Mouse (Mus musculus) CD4-positive helper T cell, adult 2 months (primary cell): ENCODE measurements at regions not wholly inside any gene's neighbourhood (a gene's known extent, or its start where the extent isn't known, plus 50 kb on each side); places are given as distances from the start of the nearest gene placed in this dataset.

Experiments
- DNase-seq: peaks from one replicate; pipeline ENCODE4 v3.0.0-alpha.2; 2012; ENCODE audit warnings: low read depth, missing footprints, low spot score

GRCm38 (mm10) chr13:38878718-38879669, 81.7 kb downstream of the Slc35b3 start:
- no peak for DNase-seq

- DNase-seq = no peak
These were observed 84.8 kb downstream of the Slc35b3 start for GRCm38 (mm10) chr13:38875923-38876322.

GRCm38 (mm10) chr13:38864002-38864401, 96.7 kb downstream of the Slc35b3 start:
- DNase-seq = no peak

GRCm38 (mm10) chr13:38855742-38856141, 104.9 kb downstream of the Slc35b3 start:
- peak; percentile 13 for DNase-seq

- DNase-seq = no peak
These were observed 105.7 kb downstream of the Slc35b3 start for GRCm38 (mm10) chr13:38854986-38855385.

- no peak for DNase-seq
These were observed 107.8 kb downstream of the Slc35b3 start for GRCm38 (mm10) chr13:38852868-38853267.

- no peak for DNase-seq
These were observed 108.9 kb downstream of the Slc35b3 start for GRCm38 (mm10) chr13:38851820-38852219.

- DNase-seq = no peak
These were observed 122.4 kb downstream of the Slc35b3 start for GRCm38 (mm10) chr13:38838231-38838630.

- no peak for DNase-seq
These were observed 135.0 kb downstream of the Slc35b3 start for GRCm38 (mm10) chr13:38825649-38826048.

GRCm38 (mm10) chr13:38819526-38819925, 141.1 kb downstream of the Slc35b3 start:
- DNase-seq = no peak

GRCm38 (mm10) chr13:38818781-38819180, 141.9 kb downstream of the Slc35b3 start:
- DNase-seq = no peak

- no peak for DNase-seq
These were observed 144.4 kb downstream of the Slc35b3 start for GRCm38 (mm10) chr13:38816296-38816695.

- no peak for DNase-seq
These were observed 145.5 kb downstream of the Slc35b3 start for GRCm38 (mm10) chr13:38815002-38815707.

GRCm38 (mm10) chr13:38798514-38798913, 139.7 kb upstream of the Eef1e1 start:
- no peak for DNase-seq

GRCm38 (mm10) chr13:38793456-38793855, 134.6 kb upstream of the Eef1e1 start:
- no peak for DNase-seq

- DNase-seq = no peak
These were observed 121.8 kb upstream of the Eef1e1 start for GRCm38 (mm10) chr13:38780630-38781010.

- no peak for DNase-seq
These were observed 121.2 kb upstream of the Eef1e1 start for GRCm38 (mm10) chr13:38779984-38780629.

GRCm38 (mm10) chr13:38776546-38776945, 117.7 kb upstream of the Eef1e1 start:
- DNase-seq = no peak

- DNase-seq = no peak
These were observed 114.1 kb upstream of the Eef1e1 start for GRCm38 (mm10) chr13:38772996-38773395.

- no peak for DNase-seq
These were observed 107.3 kb upstream of the Eef1e1 start for GRCm38 (mm10) chr13:38766133-38766532.

- DNase-seq = no peak
These were observed 101.4 kb upstream of the Eef1e1 start for GRCm38 (mm10) chr13:38760261-38760660.

- DNase-seq = no peak
These were observed 97.9 kb upstream of the Eef1e1 start for GRCm38 (mm10) chr13:38756629-38757227.
